Mouse (Mus musculus) stomach, postnatal 0 days (tissue): Measurements from ENCODE around the gene E130114P18Rik. TPM values are rescaled to one million over a fixed set of nuclear protein-coding genes. Genes with fewer than 3 reads are reported as not detected.

Experiments
- ATAC-seq: fragments of 200-750 bp; cut with Nextera tagmentation; 2 replicates; pipeline ENCODE4 v1.8.0; 2017; ENCODE audit not compliant: low FRiP score, low TSS enrichment
- DNase-seq: peaks from one replicate; pipeline ENCODE4 v3.0.0-alpha.2; 2016; ENCODE audit warnings: low spot score
- H3K27ac ChIP-seq: fragments of 300-500 bp; sonication (generic); replicated peaks from 2 replicates; pipeline ENCODE4 v1.5.1; 2014; ENCODE audit warnings: mild to moderate bottlenecking, control low read depth
- H3K27me3 ChIP-seq: fragments of 300-500 bp; sonication (generic); 2 replicates; pipeline ENCODE4 v1.6.1; 2014; ENCODE audit warnings: low read length; ENCODE audit not compliant: control insufficient read depth, insufficient read depth
- H3K36me3 ChIP-seq: fragments of 300-500 bp; sonication (generic); 2 replicates; pipeline ENCODE4 v1.6.1; 2014; ENCODE audit warnings: low read length, mixed read lengths; ENCODE audit not compliant: control insufficient read depth, insufficient read depth
- H3K4me1 ChIP-seq: fragments of 300-500 bp; sonication (generic); replicated peaks from 2 replicates; pipeline ENCODE4 v1.6.1; 2014; ENCODE audit warnings: antibody characterized with exemption; ENCODE audit not compliant: control insufficient read depth, insufficient read depth
- H3K4me2 ChIP-seq: fragments of 300-500 bp; sonication (generic); replicated peaks from 2 replicates; pipeline ENCODE4 v1.6.1; 2014; ENCODE audit warnings: low read depth, mild to moderate bottlenecking, control low read depth, moderate library complexity
- H3K4me3 ChIP-seq: fragments of 300-500 bp; sonication (generic); 2 replicates; pipeline ENCODE4 v1.5.1; 2014; ENCODE audit warnings: low read depth, low read length, control low read depth
- H3K9ac ChIP-seq: fragments of 300-500 bp; sonication (generic); 2 replicates; pipeline ENCODE4 v1.6.1; 2014; ENCODE audit warnings: mild to moderate bottlenecking, low read length, control low read depth, mixed read lengths
- H3K9me3 ChIP-seq: fragments of 300-500 bp; sonication (generic); 2 replicates; pipeline ENCODE4 v1.6.1; 2016; ENCODE audit warnings: low read length; ENCODE audit not compliant: control insufficient read depth
- CTCF ChIP-seq: IDR thresholded peaks from 2 replicates; pipeline ENCODE4 v1.5.1; 2016; ENCODE audit warnings: antibody characterized with exemption, low read depth, mild to moderate bottlenecking, moderate library complexity
- EP300 ChIP-seq: optimal IDR thresholded peaks from 2 replicates; pipeline ENCODE3; 2016; ENCODE audit warnings: antibody characterized with exemption
- WGBS: fragments of 180-500 bp; shearing (Covaris S2); extraction: QIAGEN DNeasy Blood & Tissue Kit; methylation state at CpG from one replicate; pipeline ENCODE4 v1.1.7; 2014; 5-methylcytosine and 5-hydroxymethylcytosine counted together
- polyA plus RNA-seq: library from polyadenylated mRNA; unstranded; fragments of >200 nt; fragmentation: Nextera tagmentation; extraction: Ambion mirVana; gene quantifications from 2 replicates; pipeline ENCODE4 v1.2.1, GENCODE M21; 2015

Gene E130114P18Rik
- polyA plus RNA-seq, 1 experiment from 2014 or later = 1.2 TPM

DNA sequence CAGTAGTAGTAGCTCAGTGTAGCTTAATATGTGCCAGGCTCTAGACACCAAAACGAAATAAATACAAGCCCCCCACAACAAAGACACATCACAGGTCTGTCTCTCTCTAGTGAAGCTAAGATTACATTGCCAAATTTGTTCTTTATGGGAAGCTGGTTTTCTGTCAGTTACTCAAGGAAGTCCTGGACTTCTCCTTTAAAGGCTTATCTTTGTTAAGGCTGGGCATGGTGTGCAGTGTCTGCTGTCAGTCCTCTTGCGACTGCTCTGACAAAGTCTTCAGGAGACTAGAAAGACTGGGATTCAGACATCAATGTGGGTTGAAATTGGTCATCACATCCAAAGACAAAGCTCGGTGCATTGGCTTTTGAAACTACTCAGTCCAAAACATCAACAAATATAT lies 31.0 kb upstream of the E130114P18Rik start:
- Histone ChIP-seq H3K9me3 (no peaks in the 10 kb centered on the region), H3K27ac (no peak overlapping the region), H3K4me3 (no peak overlapping the region), H3K9ac (no peak overlapping the region), H3K4me2 (no peak overlapping the region), H3K4me1 (no peaks in the 10 kb centered on the region), H3K27me3 (no peaks in the 10 kb centered on the region), H3K36me3 (no peaks in the 10 kb centered on the region)
- ATAC-seq (no peak), DNase-seq (no peak)
- WGBS = 81% methylated on average over 3 of the region's 3 CpGs
- TF ChIP-seq EP300 (no peak), CTCF (no peak)

DNA sequence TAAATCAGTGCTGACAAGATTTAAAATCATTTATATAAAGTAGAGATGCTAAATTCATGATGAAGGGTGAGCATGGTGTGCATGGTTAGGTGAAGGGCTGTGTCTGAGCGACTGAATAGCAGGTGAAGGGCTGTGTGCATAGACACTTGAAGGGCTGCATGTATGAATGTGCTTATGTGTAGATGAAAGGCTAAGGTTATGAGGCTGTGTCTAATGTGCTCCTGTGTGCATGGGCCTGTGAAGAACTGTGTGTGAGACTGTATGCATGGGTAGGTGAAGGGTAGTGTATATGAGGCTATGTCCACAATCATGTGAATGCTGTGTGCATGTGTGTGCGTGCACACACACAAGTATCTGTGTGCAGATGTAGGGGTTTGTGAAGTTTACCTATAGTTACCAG lies 29.0 kb upstream of the E130114P18Rik start:
- DNase-seq = no peak

DNA sequence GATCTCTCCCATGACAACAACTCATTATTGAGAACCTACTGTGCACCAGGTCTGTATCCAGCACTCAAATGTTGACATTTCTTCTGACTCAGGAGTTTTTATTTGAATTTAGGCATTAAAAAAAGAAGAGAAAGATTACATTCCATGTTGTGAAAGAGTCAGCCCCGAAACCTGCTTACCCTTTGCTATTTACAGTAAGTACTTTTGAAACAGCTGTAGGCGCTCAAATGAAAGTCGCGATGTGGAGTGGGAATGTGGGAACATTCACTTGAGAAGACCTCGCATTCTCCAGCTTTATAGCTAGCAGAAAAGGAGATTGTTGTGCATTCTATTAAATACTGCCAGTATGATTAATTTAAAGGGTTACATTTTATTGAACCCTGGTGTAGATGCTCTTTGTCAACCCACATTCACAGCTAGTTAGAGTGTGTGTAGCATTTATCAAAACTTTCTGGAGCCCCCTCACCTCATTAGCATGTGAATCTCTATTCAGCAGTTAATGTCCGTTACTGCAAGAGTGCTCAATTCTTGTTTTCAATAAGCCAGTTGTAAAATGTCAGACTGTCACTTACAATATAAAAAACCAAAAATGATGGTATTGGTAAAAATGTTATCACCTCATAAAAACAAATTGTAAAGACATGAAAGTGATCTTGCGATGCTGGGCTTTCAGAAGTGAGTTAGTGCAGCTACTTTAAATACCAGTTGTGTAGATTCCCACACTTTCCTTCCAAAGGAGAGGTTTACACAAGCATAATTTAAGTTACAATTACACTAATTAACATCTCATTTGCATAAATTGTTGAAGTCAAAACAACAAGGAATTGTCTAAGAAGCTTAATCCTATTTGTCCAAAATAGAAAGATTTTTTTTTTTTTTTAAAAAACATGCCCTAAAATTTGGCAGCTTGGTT lies 28.3 kb upstream of the E130114P18Rik start:
- H3K9me3 ChIP-seq = no peaks in the 10 kb centered on the region
- DNase-seq (no peak), ATAC-seq (no peak)
- no peak overlapping the region for H3K4me3 ChIP-seq
- TF ChIP-seq EP300 (no peak), CTCF (no peak)
- H3K9ac ChIP-seq = no peak overlapping the region
- no peak overlapping the region for H3K4me2 ChIP-seq
- no peak overlapping the region for H3K27ac ChIP-seq
- H3K4me1 ChIP-seq = no peaks in the 10 kb centered on the region
- no peaks in the 10 kb centered on the region for H3K27me3 ChIP-seq
- 46% methylated on average over 7 of the region's 7 CpGs for WGBS
- H3K36me3 ChIP-seq = no peaks in the 10 kb centered on the region

More for the DNA sequence above, 29.0 kb upstream of the E130114P18Rik start:
- Histone ChIP-seq H3K27ac (no peak overlapping the region), H3K4me1 (no peaks in the 10 kb centered on the region), H3K9me3 (no peaks in the 10 kb centered on the region), H3K27me3 (no peaks in the 10 kb centered on the region), H3K36me3 (no peaks in the 10 kb centered on the region), H3K9ac (no peak overlapping the region), H3K4me3 (no peak overlapping the region), H3K4me2 (no peak overlapping the region)
- ATAC-seq = no peak
- WGBS = 95% methylated on average over 2 of the region's 2 CpGs
- TF ChIP-seq CTCF = no peak
- TF ChIP-seq EP300 = no peak

DNA sequence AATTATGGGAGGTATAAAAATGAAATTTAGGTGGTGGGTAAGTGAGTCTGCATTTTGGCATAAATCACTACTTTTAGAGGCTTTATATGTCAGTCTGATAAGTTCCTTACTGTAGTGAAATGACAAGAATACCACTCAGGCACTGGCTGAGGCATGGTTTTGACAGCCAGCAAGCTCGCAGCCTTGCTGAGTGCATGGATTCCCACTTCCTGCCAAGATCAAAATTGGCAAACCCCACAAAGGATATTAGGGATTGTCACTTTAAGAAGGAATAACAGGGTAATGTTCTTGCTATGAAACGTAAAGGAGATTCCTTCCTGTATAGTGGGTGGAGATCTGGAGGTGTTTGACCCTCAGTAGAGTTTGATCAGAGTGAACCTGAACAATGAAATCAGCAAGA lies 27.4 kb upstream of the E130114P18Rik start:
- Histone ChIP-seq H3K27ac (no peak overlapping the region), H3K27me3 (no peaks in the 10 kb centered on the region), H3K9me3 (no peaks in the 10 kb centered on the region), H3K4me3 (no peak overlapping the region), H3K4me1 (no peaks in the 10 kb centered on the region), H3K9ac (no peak overlapping the region), H3K4me2 (no peak overlapping the region), H3K36me3 (no peaks in the 10 kb centered on the region)
- no peak for TF ChIP-seq CTCF
- TF ChIP-seq EP300 = no peak
- ATAC-seq (no peak), DNase-seq (no peak)
- WGBS = 24% methylated on average over 2 of the region's 2 CpGs

DNA sequence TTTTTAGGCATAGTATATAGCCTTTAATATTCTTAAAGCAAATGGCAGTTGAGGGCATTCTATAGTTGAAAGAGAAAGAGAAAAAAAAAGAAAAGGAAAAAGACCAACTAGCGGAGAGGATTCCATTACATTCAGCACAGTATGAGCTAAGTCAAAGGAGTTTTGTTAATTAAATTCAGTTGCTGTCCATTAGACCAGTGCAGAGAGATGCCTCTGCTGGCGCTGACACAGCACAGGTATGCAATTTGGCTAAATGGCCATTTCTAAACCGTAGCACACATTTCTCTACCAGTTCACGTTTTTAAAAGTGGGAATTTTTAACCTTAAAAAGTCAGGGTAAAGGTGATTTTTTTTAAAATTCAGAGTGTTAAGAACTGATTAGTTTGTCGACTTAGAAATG lies 26.8 kb upstream of the E130114P18Rik start:
- no peak for TF ChIP-seq CTCF
- TF ChIP-seq EP300 = no peak
- Histone ChIP-seq H3K9me3 (no peaks in the 10 kb centered on the region), H3K36me3 (no peaks in the 10 kb centered on the region), H3K27ac (no peak overlapping the region), H3K27me3 (no peaks in the 10 kb centered on the region), H3K4me1 (no peaks in the 10 kb centered on the region), H3K4me3 (no peak overlapping the region), H3K9ac (no peak overlapping the region), H3K4me2 (no peak overlapping the region)
- DNase-seq (no peak), ATAC-seq (no peak)
- WGBS = 80% methylated on average over 5 of the region's 5 CpGs

DNA sequence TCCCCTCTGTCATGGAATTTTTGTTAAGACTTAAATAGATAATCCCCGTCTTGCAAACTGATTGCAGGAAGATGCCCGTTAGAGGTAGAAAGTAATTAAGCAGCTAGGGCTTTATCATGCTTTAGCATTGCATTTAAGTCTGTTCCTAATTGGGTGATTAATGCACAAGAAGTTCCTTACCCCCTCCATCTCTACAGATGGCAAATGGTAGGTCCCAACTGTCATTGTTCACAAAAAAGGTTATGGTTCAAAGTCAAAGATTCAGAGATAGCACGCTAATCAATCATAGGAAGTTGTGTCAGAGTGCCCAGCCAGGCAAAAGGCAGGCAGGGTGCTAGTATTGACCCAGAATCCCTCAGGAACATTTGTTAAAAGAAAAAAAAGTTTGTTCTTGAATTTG lies 25.9 kb upstream of the E130114P18Rik start:
- no peak overlapping the region for H3K9ac ChIP-seq
- no peaks in the 10 kb centered on the region for H3K4me1 ChIP-seq
- H3K4me3 ChIP-seq = no peak overlapping the region
- DNase-seq = no peak
- ATAC-seq = no peak
- no peak overlapping the region for H3K4me2 ChIP-seq
- TF ChIP-seq EP300 (no peak), CTCF (no peak)
- H3K9me3 ChIP-seq = no peaks in the 10 kb centered on the region
- H3K36me3 ChIP-seq = no peaks in the 10 kb centered on the region
- 84% methylated on average over 3 of the region's 3 CpGs for WGBS
- no peaks in the 10 kb centered on the region for H3K27me3 ChIP-seq
- no peak overlapping the region for H3K27ac ChIP-seq
